Mouse (Mus musculus) hindbrain, embryonic 15.5 days (tissue): ENCODE measurements at regions not wholly inside any gene's neighbourhood (a gene's known extent, or its start where the extent isn't known, plus 50 kb on each side); places are given as distances from the start of the nearest gene placed in this dataset.

ENCODE experiments used
- ATAC-seq: fragments of 200-750 bp; cut with Nextera tagmentation; 2 replicates; pipeline ENCODE4 v1.8.0; 2017; ENCODE audit warnings: low read depth, moderate number of reproducible peaks, moderate TSS enrichment; ENCODE audit not compliant: low FRiP score
- H3K27ac ChIP-seq: fragments of 300-500 bp; sonication (generic); replicated peaks from 2 replicates; pipeline ENCODE4 v1.5.1; 2015; ENCODE audit warnings: mild to moderate bottlenecking, inconsistent platforms
- H3K27me3 ChIP-seq: fragments of 300-500 bp; sonication (generic); 2 replicates; pipeline ENCODE4 v1.6.1; 2015; ENCODE audit warnings: control low read depth, inconsistent platforms
- H3K36me3 ChIP-seq: fragments of 300-500 bp; sonication (generic); 2 replicates; pipeline ENCODE4 v1.6.1; 2015; ENCODE audit warnings: control low read depth, inconsistent platforms
- H3K4me1 ChIP-seq: fragments of 300-500 bp; sonication (generic); replicated peaks from 2 replicates; pipeline ENCODE4 v1.6.1; 2015; ENCODE audit warnings: control low read depth, inconsistent platforms
- H3K4me2 ChIP-seq: fragments of 300-500 bp; sonication (generic); 2 replicates; pipeline ENCODE4 v1.6.1; 2015; ENCODE audit warnings: moderate library complexity, mild to moderate bottlenecking, inconsistent platforms
- H3K4me3 ChIP-seq: fragments of 300-500 bp; sonication (generic); 2 replicates; pipeline ENCODE4 v1.5.1; 2015; ENCODE audit warnings: mild to moderate bottlenecking, inconsistent platforms
- H3K9ac ChIP-seq: fragments of 300-500 bp; sonication (generic); 2 replicates; pipeline ENCODE4 v1.6.1; 2015; ENCODE audit warnings: inconsistent platforms
- H3K9me3 ChIP-seq: fragments of 300-500 bp; sonication (generic); 2 replicates; pipeline ENCODE4 v1.6.1; 2016; ENCODE audit warnings: control low read depth, inconsistent platforms
- WGBS: fragments of 180-500 bp; shearing (Covaris S2); methylation state at CpG from one replicate; pipeline ENCODE4 v1.1.7; 2015; 5-methylcytosine and 5-hydroxymethylcytosine counted together

DNA sequence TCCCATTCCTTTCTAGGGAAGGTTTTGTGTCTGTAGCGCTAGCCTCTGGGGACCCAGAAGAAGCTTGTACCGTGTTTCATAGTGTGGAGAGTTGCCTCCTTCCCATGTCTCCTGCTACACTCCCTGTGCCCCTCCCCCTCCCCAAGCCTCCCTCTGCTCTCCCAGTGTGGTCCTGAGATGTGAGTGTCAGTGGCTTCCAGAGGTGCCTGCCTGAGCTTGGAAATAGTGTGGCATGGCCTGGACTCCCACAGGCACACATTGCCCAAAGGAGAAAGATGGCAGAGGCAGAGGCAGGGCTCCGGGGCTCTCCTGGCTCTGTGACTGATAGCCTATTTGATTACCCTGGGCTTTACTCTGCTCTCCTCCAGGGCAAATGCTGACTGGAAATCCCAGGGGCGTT lies 110.0 kb upstream of the Ret start:
- Histone ChIP-seq H3K36me3 (no peaks in the 10 kb centered on the region), H3K9ac (no peak overlapping the region), H3K9me3 (no peaks in the 10 kb centered on the region), H3K27me3 (no peaks in the 10 kb centered on the region), H3K4me3 (no peak overlapping the region), H3K4me2 (no peak overlapping the region), H3K4me1 (peaks cover 11% of the 10 kb centered on the region), H3K27ac (no peak overlapping the region)
- WGBS: 37% methylated on average over 4 of the region's 4 CpGs
- ATAC-seq: no peak

- Histone ChIP-seq H3K4me1 (peaks cover 27% of the 10 kb centered on the region), H3K27me3 (no peaks in the 10 kb centered on the region), H3K9me3 (no peaks in the 10 kb centered on the region), H3K4me2 (no peak overlapping the region), H3K36me3 (no peaks in the 10 kb centered on the region), H3K4me3 (no peak overlapping the region), H3K27ac (no peak overlapping the region), H3K9ac (no peak overlapping the region)
- no peak for ATAC-seq
- WGBS: 92% methylated on average over 3 of the region's 3 CpGs
These were observed 107.7 kb upstream of the Ret start for GRCm38 (mm10) chr6:118305209-118305608.

DNA sequence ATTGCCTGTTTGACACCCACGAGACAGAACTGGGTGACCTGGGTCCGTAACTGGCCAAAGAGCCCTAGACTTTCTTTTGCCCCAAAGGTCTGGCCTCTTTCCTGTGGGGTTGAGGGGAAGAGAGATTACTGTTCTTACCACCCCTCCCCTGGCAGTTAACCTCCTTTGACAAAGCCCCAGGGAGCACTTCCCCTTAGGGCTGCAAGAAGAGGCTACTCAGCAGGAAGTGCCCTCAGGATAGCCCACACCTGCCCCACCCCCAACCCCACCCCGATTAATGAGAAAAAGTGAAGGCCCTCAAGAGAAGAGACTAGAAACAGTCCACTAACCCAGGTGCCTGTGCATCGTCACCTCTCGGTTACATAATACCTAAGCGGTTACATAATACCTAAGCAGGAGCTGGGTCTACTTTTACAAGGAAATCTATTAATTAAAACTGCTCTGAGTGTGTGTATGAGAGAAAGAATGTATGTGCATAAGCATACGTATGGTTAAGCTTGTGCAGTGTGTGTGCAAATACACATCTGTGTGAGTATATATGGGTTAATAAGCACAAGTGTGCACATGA lies 105.3 kb upstream of the Ret start:
- no peaks in the 10 kb centered on the region for H3K9me3 ChIP-seq
- no peak overlapping the region for H3K4me3 ChIP-seq
- H3K36me3 ChIP-seq: no peaks in the 10 kb centered on the region
- no peak overlapping the region for H3K9ac ChIP-seq
- ATAC-seq: no peak
- peak overlapping the region; percentile 44; the same call in 1 of the 2 replicates for H3K27ac ChIP-seq
- H3K27me3 ChIP-seq: no peaks in the 10 kb centered on the region
- H3K4me1 ChIP-seq: peaks cover 27% of the 10 kb centered on the region
- H3K4me2 ChIP-seq: 0 out of 2 replicates have a peak overlapping the region, but pooled peaks have one; percentile 16
- 59% methylated on average over 7 of the region's 7 CpGs for WGBS

GRCm38 (mm10) chr6:118301880-118302782 lies 104.6 kb upstream of the Ret start:
- ATAC-seq: peak; percentile 85
- WGBS: 31% methylated on average over 11 of the region's 11 CpGs
- H3K36me3 ChIP-seq: no peaks in the 10 kb centered on the region
- H3K9me3 ChIP-seq: no peaks in the 10 kb centered on the region
- H3K27me3 ChIP-seq: no peaks in the 10 kb centered on the region
- peaks cover 27% of the 10 kb centered on the region for H3K4me1 ChIP-seq
- no peak overlapping the region for H3K9ac ChIP-seq
- H3K4me2 ChIP-seq: peak overlapping the region; percentile 16; the same call in 1 of the 2 replicates
- H3K4me3 ChIP-seq: no peak overlapping the region
- peak overlapping the region; percentile 44; the same call in 1 of the 2 replicates for H3K27ac ChIP-seq

DNA sequence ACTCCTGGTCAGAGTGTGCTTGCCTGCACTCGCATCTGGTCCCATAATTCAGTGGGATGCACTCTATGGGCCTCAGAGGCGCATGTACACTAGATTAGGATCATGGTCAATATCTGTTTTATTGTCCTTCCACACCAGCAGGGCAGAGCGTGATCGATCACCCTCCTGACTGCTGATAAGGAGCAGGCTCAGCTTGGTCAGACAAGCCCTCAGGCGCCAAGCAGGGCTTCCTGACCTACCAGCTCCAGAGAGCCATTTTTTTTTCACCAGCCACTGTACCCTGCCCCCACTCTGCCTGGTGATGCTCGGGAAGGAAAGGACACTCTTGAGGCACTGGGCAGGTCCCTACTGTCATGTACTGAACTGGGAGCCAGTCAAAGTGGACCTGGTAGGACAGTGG lies 103.3 kb upstream of the Ret start:
- H3K9ac ChIP-seq: no peak overlapping the region
- no peak overlapping the region for H3K4me2 ChIP-seq
- peaks cover 24% of the 10 kb centered on the region for H3K4me1 ChIP-seq
- H3K27ac ChIP-seq: no peak overlapping the region
- no peaks in the 10 kb centered on the region for H3K36me3 ChIP-seq
- H3K4me3 ChIP-seq: no peak overlapping the region
- H3K9me3 ChIP-seq: no peaks in the 10 kb centered on the region
- ATAC-seq: no peak
- H3K27me3 ChIP-seq: no peaks in the 10 kb centered on the region
- 81% methylated on average over 6 of the region's 6 CpGs for WGBS

DNA sequence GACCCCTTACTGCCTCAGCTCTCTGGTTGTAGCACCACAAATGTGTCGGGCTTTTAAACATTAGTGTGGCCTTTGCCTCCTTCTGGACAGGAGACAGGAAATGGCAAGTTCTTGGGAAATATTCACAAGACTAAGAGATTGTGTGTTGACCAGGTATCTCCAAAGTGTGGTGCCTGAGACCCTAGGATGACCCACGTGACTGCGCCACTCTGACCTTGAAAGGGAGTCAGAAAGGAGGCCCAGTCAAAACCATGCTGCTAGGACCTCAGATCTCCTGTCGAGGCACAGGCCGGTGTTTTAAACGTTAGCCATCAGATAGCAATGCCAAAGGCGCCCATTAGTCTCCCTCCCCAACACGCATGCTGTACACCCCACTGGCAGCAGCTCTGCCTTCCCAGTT lies 100.1 kb upstream of the Ret start:
- H3K9me3 ChIP-seq: no peaks in the 10 kb centered on the region
- ATAC-seq: no peak
- no peaks in the 10 kb centered on the region for H3K27me3 ChIP-seq
- no peaks in the 10 kb centered on the region for H3K36me3 ChIP-seq
- WGBS: 87% methylated on average over 8 of the region's 8 CpGs
- no peak overlapping the region for H3K4me2 ChIP-seq
- no peak overlapping the region for H3K4me3 ChIP-seq
- no peak overlapping the region for H3K9ac ChIP-seq
- H3K27ac ChIP-seq: no peak overlapping the region
- H3K4me1 ChIP-seq: peaks cover 17% of the 10 kb centered on the region

DNA sequence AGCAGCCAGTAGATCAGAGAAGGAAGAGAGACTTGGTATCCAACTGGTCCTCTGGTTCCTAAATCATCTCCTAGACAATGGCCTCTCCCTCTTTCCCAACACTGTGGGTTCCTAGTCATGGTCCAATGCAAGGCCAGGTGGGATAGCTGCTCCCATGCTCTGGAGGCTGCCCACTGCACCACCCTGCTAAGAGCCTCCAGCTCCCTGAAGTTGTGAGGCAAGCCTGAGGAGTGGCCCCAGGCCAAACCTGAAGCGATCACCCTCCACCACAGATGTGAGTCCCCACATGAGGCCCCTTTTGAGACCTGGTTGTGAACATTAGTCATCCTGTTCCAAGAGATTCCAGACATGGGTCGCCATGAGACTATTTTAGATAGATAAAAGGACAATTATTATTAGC lies 96.5 kb upstream of the Ret start:
- Histone ChIP-seq H3K4me1 (no peaks in the 10 kb centered on the region), H3K9me3 (no peaks in the 10 kb centered on the region), H3K27ac (no peak overlapping the region), H3K27me3 (no peaks in the 10 kb centered on the region), H3K36me3 (no peaks in the 10 kb centered on the region), H3K4me2 (no peak overlapping the region), H3K4me3 (no peak overlapping the region), H3K9ac (no peak overlapping the region)
- 79% methylated on average over 2 of the region's 2 CpGs for WGBS
- no peak for ATAC-seq

- Histone ChIP-seq H3K27ac (no peak overlapping the region), H3K27me3 (no peaks in the 10 kb centered on the region), H3K9ac (no peak overlapping the region), H3K9me3 (no peaks in the 10 kb centered on the region), H3K4me2 (no peak overlapping the region), H3K4me1 (no peaks in the 10 kb centered on the region), H3K4me3 (no peak overlapping the region), H3K36me3 (no peaks in the 10 kb centered on the region)
- ATAC-seq: no peak
- WGBS: 43% methylated on average over 2 of the region's 2 CpGs
These were observed 95.4 kb upstream of the Ret start for GRCm38 (mm10) chr6:118292928-118293327.

GRCm38 (mm10) chr6:118292272-118292671 lies 94.8 kb upstream of the Ret start:
- Histone ChIP-seq H3K36me3 (no peaks in the 10 kb centered on the region), H3K9ac (no peak overlapping the region), H3K27ac (no peak overlapping the region), H3K4me1 (no peaks in the 10 kb centered on the region), H3K4me3 (no peak overlapping the region), H3K27me3 (no peaks in the 10 kb centered on the region), H3K9me3 (no peaks in the 10 kb centered on the region), H3K4me2 (no peak overlapping the region)
- no peak for ATAC-seq
- WGBS: 78% methylated on average over 2 of the region's 2 CpGs

DNA sequence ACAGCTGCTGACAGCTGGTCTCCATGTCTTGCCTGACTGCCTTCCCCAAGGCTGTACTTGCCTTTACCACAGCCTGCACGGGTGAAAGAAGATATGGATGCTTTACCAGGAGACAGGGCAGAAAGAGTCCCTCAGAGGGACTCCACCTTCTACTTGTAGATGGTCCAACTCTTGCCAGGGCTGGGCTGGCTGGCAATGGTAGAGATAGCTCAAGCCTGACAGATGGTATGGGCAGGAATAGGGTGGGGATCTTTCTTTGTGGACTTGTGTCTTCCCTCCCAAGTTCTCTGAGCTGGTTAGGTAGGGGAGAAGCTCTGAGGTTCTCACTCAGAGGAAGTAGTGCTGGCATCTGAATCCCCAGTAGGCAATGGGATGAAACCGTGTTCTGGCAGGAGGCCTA lies 93.9 kb upstream of the Ret start:
- H3K4me3 ChIP-seq: no peak overlapping the region
- no peak overlapping the region for H3K27ac ChIP-seq
- H3K4me2 ChIP-seq: no peak overlapping the region
- H3K9ac ChIP-seq: no peak overlapping the region
- no peaks in the 10 kb centered on the region for H3K4me1 ChIP-seq
- ATAC-seq: no peak
- H3K27me3 ChIP-seq: no peaks in the 10 kb centered on the region
- H3K9me3 ChIP-seq: no peaks in the 10 kb centered on the region
- no peaks in the 10 kb centered on the region for H3K36me3 ChIP-seq
- 70% methylated on average over 2 of the region's 2 CpGs for WGBS

GRCm38 (mm10) chr6:118285246-118285645 lies 87.7 kb upstream of the Ret start:
- WGBS: 76% methylated on average over 7 of the region's 7 CpGs
- no peak for ATAC-seq
- Histone ChIP-seq H3K27me3 (no peaks in the 10 kb centered on the region), H3K4me2 (no peak overlapping the region), H3K27ac (no peak overlapping the region), H3K36me3 (no peaks in the 10 kb centered on the region), H3K4me1 (no peaks in the 10 kb centered on the region), H3K4me3 (no peak overlapping the region), H3K9ac (no peak overlapping the region), H3K9me3 (no peaks in the 10 kb centered on the region)

GRCm38 (mm10) chr6:118283949-118284568 lies 86.5 kb upstream of the Ret start:
- no peak overlapping the region for H3K4me2 ChIP-seq
- H3K9me3 ChIP-seq: no peaks in the 10 kb centered on the region
- H3K4me3 ChIP-seq: no peak overlapping the region
- no peak for ATAC-seq
- H3K9ac ChIP-seq: no peak overlapping the region
- H3K36me3 ChIP-seq: no peaks in the 10 kb centered on the region
- H3K27me3 ChIP-seq: no peaks in the 10 kb centered on the region
- WGBS: 85% methylated on average over 13 of the region's 13 CpGs
- no peaks in the 10 kb centered on the region for H3K4me1 ChIP-seq
- no peak overlapping the region for H3K27ac ChIP-seq
